Comparison of ENCODE assay signal across 8 mouse cellular contexts in the genomic region with DNA sequence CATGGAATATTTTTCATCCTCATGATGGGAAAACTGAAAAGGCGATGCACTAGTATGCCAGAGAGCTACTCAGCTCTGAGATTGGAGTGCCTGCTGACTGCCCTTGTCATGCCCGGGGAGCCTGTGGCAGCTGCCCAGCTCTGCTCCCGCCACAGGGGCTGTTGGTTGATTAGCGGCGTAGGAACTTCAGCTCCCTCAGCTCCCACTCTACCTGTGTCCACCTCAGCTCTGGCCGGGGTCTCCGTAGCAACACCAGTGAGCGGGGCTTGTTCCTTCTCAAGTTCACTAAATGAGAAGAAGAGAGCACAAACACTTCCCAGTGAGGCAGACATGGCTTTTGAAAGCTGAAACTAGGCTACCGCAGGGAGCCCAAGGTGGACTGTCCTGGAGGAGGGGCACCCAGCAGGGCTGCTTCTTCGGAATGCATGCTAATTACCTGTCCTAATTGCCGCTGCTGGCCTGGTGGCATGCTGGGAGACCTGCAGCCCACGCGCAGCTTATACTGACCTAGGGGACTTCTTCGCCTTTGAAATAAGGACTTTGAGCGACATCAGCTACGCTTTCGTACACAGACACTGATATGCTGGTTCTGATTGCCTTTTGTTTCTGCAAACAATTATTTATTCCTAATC.
A peak's percentile ranks its signal among the peaks of the same experiment; 100 is the strongest.
DNase-seq lines count a peak whose midpoint lies in the region; ATAC-seq and TF ChIP-seq lines count a peak whose summit lies in the region.

No protein-coding gene starts in this region.

- no peaks in the 10 kb centered on the region for H3K4me1 ChIP-seq in lung, embryonic 14.5 days (ENCODE audit: insufficient read depth)
- H3K4me1 ChIP-seq in embryonic facial prominence, embryonic 11.5 days (ENCODE audit: control insufficient read depth, insufficient read depth, low read length) = 0 out of 2 replicates have a peak, but pooled peaks cover 4% of the 10 kb centered on the region
- peaks cover 6% of the 10 kb centered on the region for H3K4me1 ChIP-seq in hindbrain, embryonic 15.5 days (replicated peaks)
- H3K4me1 ChIP-seq in midbrain, embryonic 16.5 days (ENCODE audit: control insufficient read depth, insufficient read depth, low read length) = peaks cover 3% of the 10 kb centered on the region; the same call in 1 of the 2 replicates

- TF ChIP-seq CTCF in lung, embryonic 14.5 days (IDR thresholded peaks at IDR 0.05; ENCODE audit: low read depth) = no peak

- 0 out of 2 replicates have a peak, but pooled peaks cover 6% of the 10 kb centered on the region for H3K27me3 ChIP-seq in lung, embryonic 14.5 days (ENCODE audit: insufficient read depth, low read length)
- H3K27me3 ChIP-seq in embryonic facial prominence, embryonic 11.5 days (ENCODE audit: control insufficient read depth, insufficient read depth, low read length) = no peaks in the 10 kb centered on the region
- no peaks in the 10 kb centered on the region for H3K27me3 ChIP-seq in hindbrain, embryonic 15.5 days
- no peaks in the 10 kb centered on the region for H3K27me3 ChIP-seq in midbrain, embryonic 16.5 days (ENCODE audit: control insufficient read depth, insufficient read depth, low read depth, low read length)

- DNase-seq in lung, embryonic 14.5 days = no peak
- DNase-seq in lung, postnatal 4 days = no peak
- no peak for DNase-seq in embryonic facial prominence, embryonic 11.5 days (ENCODE audit: low spot score)
- DNase-seq in adrenal gland, adult 18-20 months (ENCODE audit: low spot score in 2 of 2) = no peak
- no peak for DNase-seq in left cerebral cortex, postnatal 25 days (ENCODE audit: low spot score in 2 of 2)
- no peak for DNase-seq in kidney, adult 18-20 months

- no peak overlapping the region for H3K27ac ChIP-seq in lung, embryonic 14.5 days (ENCODE audit: low read depth)
- no peak overlapping the region for H3K27ac ChIP-seq in embryonic facial prominence, embryonic 11.5 days (replicated peaks; ENCODE audit: low read depth, low read length)
- H3K27ac ChIP-seq in hindbrain, embryonic 15.5 days (replicated peaks) = no peak overlapping the region
- H3K27ac ChIP-seq in midbrain, embryonic 16.5 days (ENCODE audit: low read length) = no peak overlapping the region

- intact Hi-C loops in left cerebral cortex, postnatal 25 days (cut with DNase I) = no loop called here

- WGBS in lung, embryonic 14.5 days = 24% methylated on average over 17 of the region's 17 CpGs
- 9% methylated on average over 17 of the region's 17 CpGs for WGBS in embryonic facial prominence, embryonic 11.5 days
- 21% methylated on average over 17 of the region's 17 CpGs for WGBS in hindbrain, embryonic 15.5 days
- WGBS in midbrain, embryonic 16.5 days = 17% methylated on average over 17 of the region's 17 CpGs

- no peak for ATAC-seq in lung, embryonic 14.5 days (ENCODE audit: insufficient read depth)
- no peak for ATAC-seq in embryonic facial prominence, embryonic 11.5 days (replicated peaks; ENCODE audit: insufficient number of reproducible peaks, low FRiP score, low TSS enrichment, low read depth)
- 0 out of 2 replicates have a peak, but pooled peaks have one; percentile 15 for ATAC-seq in hindbrain, embryonic 15.5 days (ENCODE audit: low FRiP score, low read depth)
- ATAC-seq in midbrain, embryonic 16.5 days = peak; percentile 48; the same call in 1 of the 2 replicates

- peak overlapping the region; percentile 39 for H3K4me2 ChIP-seq in lung, embryonic 14.5 days
- peak overlapping the region; percentile 38 for H3K4me2 ChIP-seq in embryonic facial prominence, embryonic 11.5 days (ENCODE audit: low read depth, low read length)
- peak overlapping the region; percentile 26 for H3K4me2 ChIP-seq in hindbrain, embryonic 15.5 days
- H3K4me2 ChIP-seq in midbrain, embryonic 16.5 days (ENCODE audit: low read length) = peak overlapping the region; percentile 7; the same call in 1 of the 2 replicates

- no peak overlapping the region for H3K9ac ChIP-seq in lung, embryonic 14.5 days
- no peak overlapping the region for H3K9ac ChIP-seq in embryonic facial prominence, embryonic 11.5 days (replicated peaks; ENCODE audit: low read length)
- H3K9ac ChIP-seq in hindbrain, embryonic 15.5 days = no peak overlapping the region
- no peak overlapping the region; the same call in 1 of the 2 replicates for H3K9ac ChIP-seq in midbrain, embryonic 16.5 days (ENCODE audit: low read depth, low read length)

- H3K36me3 ChIP-seq in lung, embryonic 14.5 days (ENCODE audit: insufficient read depth) = no peaks in the 10 kb centered on the region
- no peaks in the 10 kb centered on the region for H3K36me3 ChIP-seq in embryonic facial prominence, embryonic 11.5 days (replicated peaks; ENCODE audit: control insufficient read depth, insufficient read depth, low read depth, low read length)
- H3K36me3 ChIP-seq in hindbrain, embryonic 15.5 days = peaks cover 17% of the 10 kb centered on the region
- H3K36me3 ChIP-seq in midbrain, embryonic 16.5 days (ENCODE audit: control insufficient read depth, insufficient read depth, low read length) = peaks cover 8% of the 10 kb centered on the region; the same call in 1 of the 2 replicates

- H3K4me3 ChIP-seq in lung, embryonic 14.5 days (ENCODE audit: low read depth, low read length) = no peak overlapping the region
- H3K4me3 ChIP-seq in embryonic facial prominence, embryonic 11.5 days (ENCODE audit: low read depth, low read length) = peak overlapping the region; percentile 12; the same call in 1 of the 2 replicates
- no peak overlapping the region for H3K4me3 ChIP-seq in hindbrain, embryonic 15.5 days
- no peak overlapping the region for H3K4me3 ChIP-seq in midbrain, embryonic 16.5 days (ENCODE audit: low read depth, low read length)

- H3K9me3 ChIP-seq in lung, embryonic 14.5 days (ENCODE audit: low read depth, low read length) = no peaks in the 10 kb centered on the region
- H3K9me3 ChIP-seq in embryonic facial prominence, embryonic 11.5 days (replicated peaks; ENCODE audit: control insufficient read depth, low read length) = no peaks in the 10 kb centered on the region
- no peaks in the 10 kb centered on the region for H3K9me3 ChIP-seq in hindbrain, embryonic 15.5 days
- no peaks in the 10 kb centered on the region for H3K9me3 ChIP-seq in midbrain, embryonic 16.5 days (replicated peaks; ENCODE audit: control insufficient read depth, low read length, poor library complexity, severe bottlenecking)

Comparison
In these comparisons a context has a peak if more than half of its experiments do, and no peak if none do; other contexts are left out.
1. ATAC-seq: peak in hindbrain, embryonic 15.5 days (single experiment) and midbrain, embryonic 16.5 days (single experiment); none in lung, embryonic 14.5 days (single experiment) and embryonic facial prominence, embryonic 11.5 days (single experiment).
2. Peak in every context shown above with its lines, with median percentiles within 50 percentile points of each other: H3K4me2 ChIP-seq.